Mouse (Mus musculus) heart, adult 18-20 months (tissue): ENCODE data around the gene Kdm5a. TPM values are rescaled to one million over a fixed set of nuclear protein-coding genes. Genes with fewer than 3 reads are reported as not detected.

Experiments used
- total RNA-seq, 2 experiments: library from RNA; stranded (reverse); gene quantifications; 2 replicates each; pipeline ENCODE4 v1.2.3; 2021

Kdm5a gene
- total RNA-seq, 2 experiments from 2014 or later = 28.7 to 29.9 TPM

Other genes starting within 250 kb of the Kdm5a start
- not detected for gene D330020A13Rik, start 69.8 kb upstream of the Kdm5a start, total RNA-seq
- under 1 TPM; 0.20 to 0.28 TPM for gene B4galnt3, start 69.6 kb upstream of the Kdm5a start, total RNA-seq
- 1 to 10 TPM; 3.9 to 5.0 TPM for gene Ccdc77, start 250 bp downstream of the Kdm5a start, total RNA-seq
- 1 to 10 TPM; 2.3 to 3.0 TPM for gene Il17ra, start 99.1 kb downstream of the Kdm5a start, total RNA-seq
- gene Tmem121b, start 129.7 kb downstream of the Kdm5a start, total RNA-seq = not detected
- gene Hdhd5, start 167.2 kb downstream of the Kdm5a start, total RNA-seq = 10 to 100 TPM; 18.7 to 21.8 TPM